Mouse (Mus musculus) liver, embryonic 14.5 days (tissue): Measurements from ENCODE around the gene Myom1.

Experiments
- CTCF ChIP-seq: IDR thresholded peaks from 2 replicates; pipeline ENCODE4 v1.5.1; 2016; ENCODE audit warnings: antibody characterized with exemption, low read depth, control low read depth
- EP300 ChIP-seq: IDR thresholded peaks from 2 replicates; pipeline ENCODE4 v1.6.1; 2016; ENCODE audit warnings: antibody characterized with exemption, low read depth

- no peak for TF ChIP-seq CTCF
- no peak for TF ChIP-seq EP300
These were observed 43.2 kb downstream of the Myom1 start for GRCm38 (mm10) chr17:71045591-71045990.
